Mouse (Mus musculus) R1 (cell line): ENCODE measurements around the gene Clic4.

Experiments used
- DNase-seq: peaks from one replicate; pipeline ENCODE4 v3.0.0-alpha.2; 2018; ENCODE audit warnings: low read depth, low spot score

Gene Clic4

GRCm38 (mm10) chr4:135235546-135235945 is 37.1 kb downstream of the Clic4 start:
- DNase-seq, result no peak

- no peak for DNase-seq
Measured at GRCm38 (mm10) chr4:135232563-135232962, 40.1 kb downstream of the Clic4 start.

- DNase-seq, result no peak
Measured at GRCm38 (mm10) chr4:135231543-135231942, 41.1 kb downstream of the Clic4 start.

- no peak for DNase-seq
Measured at GRCm38 (mm10) chr4:135231136-135231535, 41.5 kb downstream of the Clic4 start.

GRCm38 (mm10) chr4:135230661-135231060 is 42.0 kb downstream of the Clic4 start:
- no peak for DNase-seq

GRCm38 (mm10) chr4:135229871-135230270 is 42.7 kb downstream of the Clic4 start:
- DNase-seq, result no peak

- DNase-seq, result no peak
Measured at GRCm38 (mm10) chr4:135228136-135228535, 44.5 kb downstream of the Clic4 start.

GRCm38 (mm10) chr4:135226008-135226667 is 46.5 kb downstream of the Clic4 start:
- DNase-seq, result no peak

- DNase-seq, result no peak
Measured at GRCm38 (mm10) chr4:135223808-135224207, 48.8 kb downstream of the Clic4 start.

- no peak for DNase-seq
Measured at GRCm38 (mm10) chr4:135221632-135222407, 50.8 kb downstream of the Clic4 start.

GRCm38 (mm10) chr4:135220641-135221040 is 52.0 kb downstream of the Clic4 start:
- DNase-seq, result no peak

- peak; percentile 68 for DNase-seq
Measured at GRCm38 (mm10) chr4:135219652-135220051, 53.0 kb downstream of the Clic4 start.

GRCm38 (mm10) chr4:135209846-135210245 is 62.8 kb downstream of the Clic4 start:
- DNase-seq, result no peak

- peak; percentile 83 for DNase-seq
Measured at GRCm38 (mm10) chr4:135205711-135206600, 66.7 kb downstream of the Clic4 start.

- DNase-seq, result no peak
Measured at GRCm38 (mm10) chr4:135205254-135205653, 67.4 kb downstream of the Clic4 start.

- DNase-seq, result no peak
Measured at GRCm38 (mm10) chr4:135204666-135205065, 67.9 kb downstream of the Clic4 start.

GRCm38 (mm10) chr4:135203806-135204560 is 68.6 kb downstream of the Clic4 start:
- DNase-seq, result no peak

GRCm38 (mm10) chr4:135203279-135203678 is 69.3 kb downstream of the Clic4 start:
- DNase-seq, result no peak

GRCm38 (mm10) chr4:135201771-135202170 is 70.8 kb downstream of the Clic4 start:
- no peak for DNase-seq

- DNase-seq, result no peak
Measured at GRCm38 (mm10) chr4:135197857-135198256, 74.8 kb downstream of the Clic4 start.

GRCm38 (mm10) chr4:135192841-135193240 is 79.8 kb downstream of the Clic4 start:
- DNase-seq, result no peak
